Mouse (Mus musculus) frontal cortex, adult (tissue): ENCODE data around the gene Srd5a3.

Experiments
- ATAC-seq: cut with Nextera tagmentation; 2 replicates; pipeline ENCODE4 v1.9.2; 2017; ENCODE audit warnings: mild to moderate bottlenecking, moderate library complexity, mixed read lengths; ENCODE audit not compliant: low TSS enrichment

Srd5a3 gene

DNA sequence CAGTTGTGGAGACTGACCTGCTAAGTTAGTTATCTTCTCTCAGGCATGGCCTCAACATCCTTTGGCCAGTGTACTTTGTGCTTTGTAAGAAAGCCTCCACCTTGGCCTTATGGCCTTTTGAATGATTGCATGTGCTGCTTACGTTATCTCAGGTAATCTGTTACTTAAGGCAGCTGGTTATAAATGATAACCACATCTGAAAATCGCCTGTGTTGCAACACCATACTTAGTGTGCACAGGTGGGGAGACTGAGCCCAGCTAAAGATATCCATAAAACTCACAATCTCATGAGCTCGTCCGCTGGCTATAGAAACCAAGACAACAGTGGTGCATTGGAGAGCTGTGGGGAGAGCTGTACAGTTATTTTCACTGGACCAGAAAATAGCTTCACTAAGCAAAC, 50.5 kb downstream of the Srd5a3 start:
- ATAC-seq: no peak

DNA sequence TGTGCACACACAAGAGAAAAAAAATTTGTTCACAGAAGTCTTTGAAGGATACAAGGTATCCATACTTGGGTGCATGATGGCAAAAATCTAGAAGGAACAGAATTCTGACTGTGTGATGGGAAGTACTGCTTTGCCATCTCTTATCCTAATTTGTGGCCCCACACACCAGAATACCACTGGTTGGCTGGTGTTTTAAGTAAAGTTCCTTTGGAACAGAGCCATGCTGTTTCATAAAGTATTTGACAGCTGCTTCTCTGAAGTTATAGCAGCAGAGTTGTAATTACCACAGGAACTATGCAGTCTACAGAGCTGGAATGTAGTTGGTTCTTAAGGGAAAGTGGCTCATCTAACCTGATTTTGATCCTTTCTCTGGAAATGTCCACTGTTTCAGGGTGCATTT, 53.0 kb downstream of the Srd5a3 start:
- no peak for ATAC-seq

DNA sequence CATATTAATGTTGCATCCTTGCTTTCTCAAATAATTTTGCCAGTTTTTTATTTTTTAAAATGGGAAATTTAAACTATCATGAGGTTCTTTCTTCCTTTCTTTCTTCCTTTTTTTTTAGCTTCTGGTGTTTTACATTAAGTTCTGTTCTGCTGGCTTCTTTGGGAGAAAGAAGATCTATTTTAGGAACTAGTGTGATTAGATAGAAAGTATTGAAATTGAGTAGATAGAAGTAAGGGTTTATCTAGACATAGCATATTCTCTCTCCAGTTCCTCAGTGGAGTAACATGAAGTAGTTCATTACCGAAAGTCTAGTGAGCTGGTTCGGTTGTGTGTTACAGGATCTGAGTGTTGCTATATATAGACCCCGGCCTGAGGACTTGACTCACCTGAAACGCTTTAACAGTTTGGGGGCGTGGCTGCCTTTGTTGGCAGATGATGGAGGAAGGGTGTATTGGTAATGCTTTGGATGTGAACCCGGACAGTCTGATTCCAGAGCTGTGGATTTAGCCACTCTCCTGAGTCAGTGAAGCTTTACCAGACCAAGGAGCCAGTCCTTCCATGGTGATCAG, 54.4 kb downstream of the Srd5a3 start:
- peak; percentile 48 for ATAC-seq

DNA sequence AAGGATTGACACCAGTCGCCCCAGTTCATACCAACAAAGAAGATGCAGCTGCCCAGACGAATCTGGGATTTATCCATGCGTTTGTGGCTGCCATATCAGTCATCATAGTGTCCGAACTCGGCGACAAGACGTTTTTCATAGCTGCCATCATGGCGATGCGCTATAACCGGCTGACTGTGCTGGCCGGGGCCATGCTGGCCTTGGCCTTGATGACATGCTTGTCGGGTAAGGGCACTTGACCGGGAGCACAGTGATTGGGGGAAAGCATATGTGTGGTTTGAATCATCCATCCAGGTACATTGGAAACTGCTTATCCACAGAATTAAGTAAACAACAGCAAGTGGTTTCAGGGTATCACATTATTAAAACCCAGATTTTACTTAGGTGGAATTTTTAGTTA, 59.3 kb downstream of the Srd5a3 start:
- no peak for ATAC-seq

DNA sequence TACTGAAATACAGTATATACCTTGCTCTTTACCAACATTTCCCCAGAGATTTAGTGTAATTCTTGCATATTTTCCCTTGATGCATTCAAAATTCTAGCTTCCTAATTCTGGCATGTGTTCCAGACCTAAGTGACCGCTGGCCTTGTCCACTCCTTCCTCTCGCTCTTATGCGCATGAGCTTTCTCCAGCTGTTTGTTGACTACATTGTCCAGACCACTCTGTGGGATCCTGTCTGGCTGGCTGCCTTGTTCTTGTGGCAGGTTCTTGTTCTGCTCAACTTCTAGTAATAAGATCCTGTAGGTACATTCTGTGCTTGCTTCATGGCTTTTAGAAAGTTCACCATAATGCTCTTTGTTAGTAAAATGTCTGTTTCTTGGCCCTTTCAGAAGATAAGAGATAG, 63.1 kb downstream of the Srd5a3 start:
- no peak for ATAC-seq
